Mouse (Mus musculus): ENCODE data around the gene Oxnad1.
"Not testable (repeated sequence)": the region's sequence is repeated elsewhere in the genome, so short reads cannot be mapped to it uniquely, and the experiment has no call there.

DNA sequence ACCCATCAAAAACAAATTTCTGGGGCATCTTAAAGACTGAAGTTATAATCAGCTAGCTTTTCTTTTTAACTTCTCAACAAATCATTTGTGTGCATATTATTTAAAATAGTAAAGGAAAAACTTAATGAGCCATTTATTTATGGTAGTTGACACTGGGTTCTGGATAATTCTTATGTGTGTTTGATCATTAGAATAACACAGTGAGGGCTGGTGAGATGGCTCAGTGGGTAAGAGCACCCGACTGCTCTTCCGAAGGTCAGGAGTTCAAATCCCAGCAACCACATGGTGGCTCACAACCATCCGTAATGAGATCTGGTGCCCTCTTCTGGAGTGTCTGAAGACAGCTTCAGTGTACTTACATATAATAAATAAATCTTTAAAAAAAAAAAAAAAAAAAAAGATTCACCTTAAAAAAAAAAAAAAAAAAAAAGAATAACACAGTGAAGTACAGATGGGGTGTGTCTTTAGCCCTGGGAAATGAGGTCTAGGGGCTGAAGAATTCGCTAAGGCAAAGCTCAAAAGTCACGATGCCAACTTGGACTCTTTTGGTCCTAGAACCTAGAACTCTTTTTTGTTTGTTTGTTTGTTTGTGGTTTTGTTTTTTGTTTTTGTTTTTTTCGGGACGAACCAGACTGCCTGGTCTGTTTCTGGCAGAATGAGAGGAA, 2.5 kb downstream of the Oxnad1 start:
- TF ChIP-seq CTCF (conservative IDR thresholded peaks at IDR 0.05 in 1 of 2, IDR thresholded peaks at IDR 0.05 in 1 of 2; ENCODE audit: low read depth in 2 of 2, low read length in 2 of 2) (peak in 1 of 2 experiments; percentile 23; a peak in 1 of 4 replicates), ZNF384 (IDR thresholded peaks at IDR 0.05; ENCODE audit: low read depth, low read length) (peak; percentile 79)
- not testable (repeated sequence) for TF ChIP-seq POLR2A (IDR thresholded peaks at IDR 0.05; ENCODE audit: low read depth, low read length); ZC3H11A (IDR thresholded peaks at IDR 0.05; ENCODE audit: low read depth, low read length); E2F4 (IDR thresholded peaks at IDR 0.05; ENCODE audit: insufficient replicate concordance, low read depth, low read length); MAX (IDR thresholded peaks at IDR 0.05; ENCODE audit: low read length); USF1 (IDR thresholded peaks at IDR 0.05; ENCODE audit: low read depth, low read length); MAFK (IDR thresholded peaks at IDR 0.05; ENCODE audit: insufficient replicate concordance, low read length); ETS1 (conservative IDR thresholded peaks at IDR 0.05; ENCODE audit: low read depth, low read length); GABPA (IDR thresholded peaks at IDR 0.05; ENCODE audit: insufficient replicate concordance, low read depth, low read length)
